Mouse (Mus musculus): ENCODE data around the gene Acot1. TPM values are rescaled to one million over a fixed set of nuclear protein-coding genes. Genes with fewer than 3 reads are reported as not detected.
"Not testable (repeated sequence)": the region's sequence is repeated elsewhere in the genome, so short reads cannot be mapped to it uniquely, and the experiment has no call there.

Gene Acot1
- polyA plus RNA-seq, 1 experiment, result 36.4 TPM

GRCm38 (mm10) chr12:84042248-84042647 lies 33.0 kb downstream of the Acot1 start:
- H3K27me3 ChIP-seq (ENCODE audit: control insufficient read depth, insufficient read depth, low read length, poor library complexity, severe bottlenecking), result no peaks in the 10 kb centered on the region
- peaks cover 2% of the 10 kb centered on the region for H3K4me1 ChIP-seq (ENCODE audit: control insufficient read depth, insufficient read depth, low read length)
- no peaks in the 10 kb centered on the region for H3K36me3 ChIP-seq (ENCODE audit: control insufficient read depth, insufficient read depth, low read length, poor library complexity, severe bottlenecking)
- no peak overlapping the region for H3K27ac ChIP-seq (ENCODE audit: insufficient read depth, low read length)
- H3K9ac ChIP-seq (ENCODE audit: low read depth, poor library complexity, severe bottlenecking), result no peak overlapping the region
- no peaks in the 10 kb centered on the region for H3K9me3 ChIP-seq (replicated peaks; ENCODE audit: control insufficient read depth, insufficient read depth, low read length, poor library complexity, severe bottlenecking)
- no peak overlapping the region for H3K4me3 ChIP-seq (ENCODE audit: low read depth, low read length)
- TF ChIP-seq POLR2A (IDR thresholded peaks at IDR 0.05; ENCODE audit: insufficient read depth, low read length) (no peak), EP300 (IDR thresholded peaks at IDR 0.05; ENCODE audit: insufficient read depth, low read depth, low read length) (no peak), CTCF (IDR thresholded peaks at IDR 0.05; ENCODE audit: low read depth, low read length) (no peak)

GRCm38 (mm10) chr12:84044045-84044444 lies 34.8 kb downstream of the Acot1 start:
- H3K9ac ChIP-seq (ENCODE audit: low read depth, poor library complexity, severe bottlenecking), result no peak overlapping the region

GRCm38 (mm10) chr12:84046906-84047305 lies 37.6 kb downstream of the Acot1 start:
- TF ChIP-seq POLR2A (IDR thresholded peaks at IDR 0.05; ENCODE audit: insufficient read depth, low read length) (no peak), EP300 (IDR thresholded peaks at IDR 0.05; ENCODE audit: insufficient read depth, low read depth, low read length) (no peak), CTCF (IDR thresholded peaks at IDR 0.05; ENCODE audit: low read depth, low read length) (no peak)
- H3K9me3 ChIP-seq (replicated peaks; ENCODE audit: control insufficient read depth, insufficient read depth, low read length, poor library complexity, severe bottlenecking), result peaks cover 10% of the 10 kb centered on the region; the same call in 1 of the 2 replicates

More at GRCm38 (mm10) chr12:84044045-84044444, 34.8 kb downstream of the Acot1 start:
- Histone ChIP-seq H3K27me3 (ENCODE audit: control insufficient read depth, insufficient read depth, low read length, poor library complexity, severe bottlenecking) (no peaks in the 10 kb centered on the region), H3K4me3 (ENCODE audit: low read depth, low read length) (no peak overlapping the region), H3K4me1 (ENCODE audit: control insufficient read depth, insufficient read depth, low read length) (peaks cover 1% of the 10 kb centered on the region), H3K27ac (ENCODE audit: insufficient read depth, low read length) (no peak overlapping the region), H3K9me3 (replicated peaks; ENCODE audit: control insufficient read depth, insufficient read depth, low read length, poor library complexity, severe bottlenecking) (peaks cover 9% of the 10 kb centered on the region; the same call in 1 of the 2 replicates), H3K36me3 (ENCODE audit: control insufficient read depth, insufficient read depth, low read length, poor library complexity, severe bottlenecking) (no peaks in the 10 kb centered on the region)
- TF ChIP-seq POLR2A (IDR thresholded peaks at IDR 0.05; ENCODE audit: insufficient read depth, low read length), result no peak
- TF ChIP-seq EP300 (IDR thresholded peaks at IDR 0.05; ENCODE audit: insufficient read depth, low read depth, low read length), result no peak
- TF ChIP-seq CTCF (IDR thresholded peaks at IDR 0.05; ENCODE audit: low read depth, low read length), result no peak

GRCm38 (mm10) chr12:84050744-84051143 lies 41.5 kb downstream of the Acot1 start:
- not testable (repeated sequence) for H3K9me3 ChIP-seq (replicated peaks; ENCODE audit: control insufficient read depth, insufficient read depth, low read length, poor library complexity, severe bottlenecking); H3K4me1 ChIP-seq (ENCODE audit: control insufficient read depth, insufficient read depth, low read length); H3K4me3 ChIP-seq (ENCODE audit: low read depth, low read length); H3K36me3 ChIP-seq (ENCODE audit: control insufficient read depth, insufficient read depth, low read length, poor library complexity, severe bottlenecking); H3K9ac ChIP-seq (ENCODE audit: low read depth, poor library complexity, severe bottlenecking); H3K27me3 ChIP-seq (ENCODE audit: control insufficient read depth, insufficient read depth, low read length, poor library complexity, severe bottlenecking); H3K27ac ChIP-seq (ENCODE audit: insufficient read depth, low read length)

More at GRCm38 (mm10) chr12:84046906-84047305, 37.6 kb downstream of the Acot1 start:
- Histone ChIP-seq H3K4me3 (ENCODE audit: low read depth, low read length) (no peak overlapping the region), H3K36me3 (ENCODE audit: control insufficient read depth, insufficient read depth, low read length, poor library complexity, severe bottlenecking) (no peaks in the 10 kb centered on the region), H3K4me1 (ENCODE audit: control insufficient read depth, insufficient read depth, low read length) (peaks cover 1% of the 10 kb centered on the region), H3K9ac (ENCODE audit: low read depth, poor library complexity, severe bottlenecking) (no peak overlapping the region), H3K27ac (ENCODE audit: insufficient read depth, low read length) (no peak overlapping the region), H3K27me3 (ENCODE audit: control insufficient read depth, insufficient read depth, low read length, poor library complexity, severe bottlenecking) (no peaks in the 10 kb centered on the region)

GRCm38 (mm10) chr12:84051937-84052474 lies 42.7 kb downstream of the Acot1 start, which contains the start of gene Acot3:
Gene Acot3 (plus strand): TSS chr12:84052144.
- Histone ChIP-seq H3K4me1 (ENCODE audit: control insufficient read depth, insufficient read depth, low read length) (peaks cover 1% of the 10 kb centered on the region), H3K9me3 (replicated peaks; ENCODE audit: control insufficient read depth, insufficient read depth, low read length, poor library complexity, severe bottlenecking) (peaks cover 10% of the 10 kb centered on the region; the same call in 1 of the 2 replicates), H3K9ac (ENCODE audit: low read depth, poor library complexity, severe bottlenecking) (0 out of 2 replicates have a peak within 1 kb of the TSS, but pooled peaks have one; percentile 7), H3K27me3 (ENCODE audit: control insufficient read depth, insufficient read depth, low read length, poor library complexity, severe bottlenecking) (no peaks in the 10 kb centered on the region; the same call in 1 of the 2 replicates), H3K27ac (ENCODE audit: insufficient read depth, low read length) (no peak within 1 kb of the TSS), H3K36me3 (ENCODE audit: control insufficient read depth, insufficient read depth, low read length, poor library complexity, severe bottlenecking) (no peaks in the 10 kb centered on the region), H3K4me3 (ENCODE audit: low read depth, low read length) (no peak within 1 kb of the TSS)
- TF ChIP-seq EP300 (IDR thresholded peaks at IDR 0.05; ENCODE audit: insufficient read depth, low read depth, low read length) (no peak), CTCF (IDR thresholded peaks at IDR 0.05; ENCODE audit: low read depth, low read length) (no peak), POLR2A (IDR thresholded peaks at IDR 0.05; ENCODE audit: insufficient read depth, low read length) (no peak)

GRCm38 (mm10) chr12:84052609-84053008 lies 43.3 kb downstream of the Acot1 start:
- no peak overlapping the region for H3K4me3 ChIP-seq (ENCODE audit: low read depth, low read length)
- no peak overlapping the region for H3K27ac ChIP-seq (ENCODE audit: insufficient read depth, low read length)
- peaks cover 1% of the 10 kb centered on the region for H3K4me1 ChIP-seq (ENCODE audit: control insufficient read depth, insufficient read depth, low read length)

More at GRCm38 (mm10) chr12:84052609-84053008, 43.3 kb downstream of the Acot1 start:
- H3K9me3 ChIP-seq (replicated peaks; ENCODE audit: control insufficient read depth, insufficient read depth, low read length, poor library complexity, severe bottlenecking), result peaks cover 10% of the 10 kb centered on the region; the same call in 1 of the 2 replicates
- no peaks in the 10 kb centered on the region for H3K36me3 ChIP-seq (ENCODE audit: control insufficient read depth, insufficient read depth, low read length, poor library complexity, severe bottlenecking)
- 0 out of 2 replicates have a peak overlapping the region, but pooled peaks have one; percentile 7 for H3K9ac ChIP-seq (ENCODE audit: low read depth, poor library complexity, severe bottlenecking)
- H3K27me3 ChIP-seq (ENCODE audit: control insufficient read depth, insufficient read depth, low read length, poor library complexity, severe bottlenecking), result no peaks in the 10 kb centered on the region; the same call in 1 of the 2 replicates
- no peak for TF ChIP-seq EP300 (IDR thresholded peaks at IDR 0.05; ENCODE audit: insufficient read depth, low read depth, low read length)
- TF ChIP-seq POLR2A (IDR thresholded peaks at IDR 0.05; ENCODE audit: insufficient read depth, low read length), result no peak
- TF ChIP-seq CTCF (IDR thresholded peaks at IDR 0.05; ENCODE audit: low read depth, low read length), result no peak
